Mouse (Mus musculus): ENCODE data around the gene Tmem8.

The Tmem8 gene

GRCm38 (mm10) chr17:26105619-26106018 is 7.5 kb upstream of the Tmem8 start:
- in situ Hi-C loops (cut with MboI; ENCODE audit: unreplicated experiment in 2 of 2): loop anchor here in 1 of 2 experiments (25.0 kb wide), 1 partner anchor 307 kb away; the partner anchor contains the start of gene Neurl1b

GRCm38 (mm10) chr17:26110156-26110555 is 2.9 kb upstream of the Tmem8 start:
- in situ Hi-C loops (cut with MboI; ENCODE audit: unreplicated experiment in 2 of 2): loop anchor here in 1 of 2 experiments (25.0 kb wide), 1 partner anchor 302 kb away; the partner anchor contains the start of gene Neurl1b

- in situ Hi-C loops (cut with MboI; ENCODE audit: unreplicated experiment in 2 of 2): loop anchor here in 1 of 2 experiments (25.0 kb wide), 1 partner anchor 301 kb away; the partner anchor contains the start of gene Neurl1b
These were observed 2.1 kb upstream of the Tmem8 start for GRCm38 (mm10) chr17:26111024-26111423.

GRCm38 (mm10) chr17:26111722-26112121 is 1.4 kb upstream of the Tmem8 start:
- in situ Hi-C loops (cut with MboI; ENCODE audit: unreplicated experiment in 2 of 2): loop anchor here in 1 of 2 experiments (25.0 kb wide), 1 partner anchor 301 kb away; the partner anchor contains the start of gene Neurl1b

GRCm38 (mm10) chr17:26112751-26113150 is 348 bp upstream of the Tmem8 start:
- in situ Hi-C loops (cut with MboI; ENCODE audit: unreplicated experiment in 2 of 2): loop anchor here in 1 of 2 experiments (25.0 kb wide), 1 partner anchor 300 kb away; the partner anchor contains the start of gene Neurl1b

- in situ Hi-C loops (cut with MboI; ENCODE audit: unreplicated experiment in 2 of 2): loop anchor here in 1 of 2 experiments (25.0 kb wide), 1 partner anchor 298 kb away; the partner anchor contains the start of gene Neurl1b
These were observed 962 bp downstream of the Tmem8 start for GRCm38 (mm10) chr17:26114061-26114460.

- in situ Hi-C loops (cut with MboI; ENCODE audit: unreplicated experiment in 2 of 2): loop anchor here in 1 of 2 experiments (25.0 kb wide), 1 partner anchor 298 kb away; the partner anchor contains the start of gene Neurl1b
These were observed 1.4 kb downstream of the Tmem8 start for GRCm38 (mm10) chr17:26114461-26114860.

GRCm38 (mm10) chr17:26115205-26115898 is 2.3 kb downstream of the Tmem8 start:
- in situ Hi-C loops (cut with MboI; ENCODE audit: unreplicated experiment in 2 of 2): loop anchor here in 1 of 2 experiments (25.0 kb wide), 1 partner anchor 297 kb away; the partner anchor contains the start of gene Neurl1b

GRCm38 (mm10) chr17:26115956-26116487 is 2.9 kb downstream of the Tmem8 start:
- in situ Hi-C loops (cut with MboI; ENCODE audit: unreplicated experiment in 2 of 2): loop anchor here in 1 of 2 experiments (25.0 kb wide), 1 partner anchor 296 kb away; the partner anchor contains the start of gene Neurl1b

GRCm38 (mm10) chr17:26116503-26117258 is 3.6 kb downstream of the Tmem8 start:
- in situ Hi-C loops (cut with MboI; ENCODE audit: unreplicated experiment in 2 of 2): loop anchor here in 1 of 2 experiments (25.0 kb wide), 1 partner anchor 296 kb away; the partner anchor contains the start of gene Neurl1b

- in situ Hi-C loops (cut with MboI; ENCODE audit: unreplicated experiment in 2 of 2): loop anchor here (5.0 to 25.0 kb wide), 3 partner anchors 72 to 292 kb away; partner anchors contain the start of genes Fam234a (in 2 of the 2) and Neurl1b (in 1 of the 2)
These were observed 6.9 kb downstream of the Tmem8 start for GRCm38 (mm10) chr17:26119766-26120710.

- in situ Hi-C loops (cut with MboI; ENCODE audit: unreplicated experiment in 2 of 2): loop anchor here (5.0 to 25.0 kb wide), 3 partner anchors 70 to 290 kb away; partner anchors contain the start of genes Fam234a (in 2 of the 2) and Neurl1b (in 1 of the 2)
These were observed 9.5 kb downstream of the Tmem8 start for GRCm38 (mm10) chr17:26122431-26123140.

- in situ Hi-C loops (cut with MboI; ENCODE audit: unreplicated experiment in 2 of 2): loop anchor here (5.0 to 25.0 kb wide), 3 partner anchors 69 to 289 kb away; partner anchors contain the start of genes Fam234a (in 2 of the 2) and Neurl1b (in 1 of the 2)
These were observed 10.2 kb downstream of the Tmem8 start, which contains the start of gene Mrpl28 for GRCm38 (mm10) chr17:26123267-26123684. Mrpl28 (plus strand) TSS chr17:26123500.

- in situ Hi-C loops (cut with MboI; ENCODE audit: unreplicated experiment in 2 of 2): loop anchor here (5.0 to 25.0 kb wide), 3 partner anchors 68 to 288 kb away; partner anchors contain the start of genes Fam234a (in 2 of the 2) and Neurl1b (in 1 of the 2)
These were observed 11.5 kb downstream of the Tmem8 start for GRCm38 (mm10) chr17:26124560-26124959.

- in situ Hi-C loops (cut with MboI; ENCODE audit: unreplicated experiment in 2 of 2): no loop called here
These were observed 12.1 kb downstream of the Tmem8 start for GRCm38 (mm10) chr17:26125226-26125625.

- in situ Hi-C loops (cut with MboI; ENCODE audit: unreplicated experiment in 2 of 2): no loop called here
These were observed 18.1 kb downstream of the Tmem8 start for GRCm38 (mm10) chr17:26131062-26131732.
